Mouse (Mus musculus) T-helper 2 cell (primary cell): ENCODE measurements around the gene Vac14.

Experiments
- in situ Hi-C: fragments of 300-600 bp; cut with MboI, MseI; formaldehyde crosslinking; loops from one replicate; pipeline ENCODE4 v1.15.1; 2025; ENCODE audit warnings: high pct_unique_total_duplicates

The Vac14 gene

DNA sequence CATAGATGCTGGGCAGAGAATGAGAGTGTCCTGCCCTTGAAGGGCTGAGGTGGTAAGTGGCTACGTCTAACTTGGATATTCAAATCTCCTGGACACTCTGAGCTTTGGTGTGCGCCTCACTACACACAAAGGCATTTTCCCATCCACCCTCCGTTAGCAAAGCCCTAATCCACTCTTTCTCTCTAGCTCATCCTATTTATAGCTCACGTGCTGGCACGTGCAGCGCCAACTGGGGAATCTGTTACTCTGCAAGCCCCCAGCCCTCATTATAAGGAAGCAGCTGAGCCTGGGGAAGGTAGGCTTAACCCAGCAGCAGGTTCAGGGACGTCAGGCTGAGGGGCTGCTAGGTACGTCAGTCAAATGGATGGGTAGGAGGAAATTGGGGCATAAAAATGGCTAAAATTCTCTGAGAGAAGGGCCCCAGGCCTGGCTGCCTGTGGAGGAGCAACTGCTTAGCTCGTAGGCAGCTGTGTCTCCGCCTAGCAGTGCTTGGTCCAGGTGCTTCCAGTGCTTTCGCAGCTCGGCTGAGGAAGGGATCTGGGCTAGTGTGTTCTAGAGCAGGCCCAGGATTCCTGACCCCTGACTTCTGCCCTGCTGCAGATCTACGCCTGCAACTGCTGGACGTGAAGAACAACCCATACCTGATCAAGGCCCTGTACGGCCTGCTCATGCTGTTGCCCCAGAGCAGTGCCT is 96.6 kb downstream of the Vac14 start:
- in situ Hi-C loops: no loop called here

DNA sequence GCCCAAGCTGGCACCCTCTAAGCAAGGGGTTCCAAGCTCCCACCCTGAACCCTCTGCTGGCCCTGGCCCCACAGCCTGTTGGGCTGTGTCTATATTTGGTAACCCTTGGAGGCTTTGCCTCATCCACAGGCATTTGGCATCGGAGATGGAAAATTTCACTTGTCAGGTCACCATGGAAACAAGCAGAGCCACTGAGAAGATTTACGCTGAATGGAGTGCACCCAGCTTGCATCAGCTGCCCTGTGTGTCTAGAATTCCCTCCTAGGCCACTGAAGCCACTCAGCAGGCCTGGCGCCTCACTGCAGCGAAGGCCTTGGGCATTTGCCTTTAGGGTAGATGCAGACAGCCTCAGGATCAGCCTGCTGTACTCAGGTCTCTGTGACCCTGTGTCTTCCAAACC is 97.7 kb downstream of the Vac14 start:
- in situ Hi-C loops: no loop called here

DNA sequence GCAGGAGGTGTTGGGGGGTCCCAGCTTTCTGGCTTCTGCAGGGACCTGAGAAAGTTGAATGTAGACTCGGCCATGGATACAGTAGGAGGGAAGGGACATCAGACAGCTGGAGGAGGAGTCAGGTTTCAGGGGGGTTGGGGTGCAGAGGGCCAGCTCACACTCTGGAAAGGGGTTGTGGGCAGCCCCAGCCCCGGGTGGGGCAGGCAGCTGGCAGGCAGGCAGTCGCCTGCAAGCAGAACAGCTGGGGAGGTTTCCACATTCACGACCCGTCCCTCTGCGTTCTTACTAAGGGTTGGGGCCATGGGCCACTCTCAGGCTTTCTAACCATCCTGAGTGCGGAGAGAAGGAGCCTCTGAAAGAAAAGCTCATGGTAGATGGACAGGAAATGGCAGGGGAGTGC is 98.7 kb downstream of the Vac14 start:
- in situ Hi-C loops: no loop called here

DNA sequence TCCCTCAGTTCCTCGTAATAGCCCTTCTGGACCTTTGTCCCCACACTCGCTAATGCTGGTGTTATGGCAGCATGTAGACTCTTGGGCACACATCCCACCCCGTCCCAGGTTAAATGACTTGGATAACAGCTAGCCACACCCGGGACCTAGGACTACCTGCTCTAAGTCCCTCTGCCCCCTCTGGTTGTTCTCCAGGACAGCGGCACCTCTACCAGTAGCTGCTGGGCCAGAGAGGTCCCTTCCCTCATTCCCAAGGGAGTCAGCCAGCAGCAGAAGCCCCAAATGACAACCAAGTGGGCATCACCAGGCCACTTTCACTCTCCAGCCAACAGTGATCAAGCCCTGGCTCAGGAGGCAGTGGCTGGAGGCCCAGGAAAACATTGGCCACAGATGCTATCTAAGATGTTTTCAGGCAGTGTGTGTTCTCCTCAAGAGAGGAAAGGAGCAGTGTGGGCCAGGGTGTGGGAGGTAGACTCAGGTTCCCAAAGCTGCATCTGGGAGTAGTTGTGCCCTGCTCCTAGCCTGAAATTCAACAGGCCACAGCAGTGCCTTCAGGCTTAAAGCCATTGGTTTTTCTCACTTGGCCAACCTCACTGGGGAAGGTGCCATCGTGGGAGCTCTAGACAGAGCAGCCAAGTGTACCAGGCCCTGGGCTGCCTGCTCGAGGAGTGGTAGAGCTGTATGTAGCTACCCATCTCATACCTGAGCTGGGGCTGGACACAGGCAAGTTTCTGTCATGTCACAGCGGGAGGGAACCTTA is 100.0 kb downstream of the Vac14 start:
- in situ Hi-C loops: no loop called here

DNA sequence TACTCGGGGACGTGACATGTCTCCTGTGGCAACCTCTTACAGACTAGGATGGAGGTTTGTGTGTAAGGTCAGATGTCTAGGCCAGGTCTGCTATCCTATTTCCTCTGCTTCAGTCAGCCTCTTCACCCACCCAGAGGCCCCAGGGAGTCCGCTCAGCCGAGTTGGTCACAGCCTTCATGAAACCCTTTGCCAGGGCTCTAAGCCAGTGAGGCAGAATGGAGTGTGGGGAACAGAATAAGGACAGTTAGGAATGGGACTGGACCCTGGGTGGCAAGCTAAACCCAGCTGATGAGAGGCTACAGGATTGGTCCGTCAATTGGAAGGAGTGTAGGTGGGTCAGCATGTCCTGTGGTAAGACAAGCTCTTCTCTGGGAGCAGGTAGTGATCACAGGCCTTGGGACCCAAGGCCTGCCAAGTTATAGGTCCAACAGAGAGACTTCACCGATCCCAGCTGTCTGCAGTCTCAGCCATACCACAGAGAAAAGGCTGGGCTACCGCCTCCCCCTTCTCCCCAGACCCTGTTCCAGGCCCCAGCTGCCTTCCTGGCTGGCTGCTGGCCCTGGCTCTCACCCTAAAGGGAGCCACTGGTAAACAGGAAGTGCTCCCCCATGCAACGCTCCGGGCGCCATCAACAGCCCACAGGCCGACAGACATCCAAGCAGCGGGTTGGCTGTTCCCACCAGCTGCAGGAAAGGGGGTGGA is 100.7 kb downstream of the Vac14 start:
- in situ Hi-C loops: no loop called here

DNA sequence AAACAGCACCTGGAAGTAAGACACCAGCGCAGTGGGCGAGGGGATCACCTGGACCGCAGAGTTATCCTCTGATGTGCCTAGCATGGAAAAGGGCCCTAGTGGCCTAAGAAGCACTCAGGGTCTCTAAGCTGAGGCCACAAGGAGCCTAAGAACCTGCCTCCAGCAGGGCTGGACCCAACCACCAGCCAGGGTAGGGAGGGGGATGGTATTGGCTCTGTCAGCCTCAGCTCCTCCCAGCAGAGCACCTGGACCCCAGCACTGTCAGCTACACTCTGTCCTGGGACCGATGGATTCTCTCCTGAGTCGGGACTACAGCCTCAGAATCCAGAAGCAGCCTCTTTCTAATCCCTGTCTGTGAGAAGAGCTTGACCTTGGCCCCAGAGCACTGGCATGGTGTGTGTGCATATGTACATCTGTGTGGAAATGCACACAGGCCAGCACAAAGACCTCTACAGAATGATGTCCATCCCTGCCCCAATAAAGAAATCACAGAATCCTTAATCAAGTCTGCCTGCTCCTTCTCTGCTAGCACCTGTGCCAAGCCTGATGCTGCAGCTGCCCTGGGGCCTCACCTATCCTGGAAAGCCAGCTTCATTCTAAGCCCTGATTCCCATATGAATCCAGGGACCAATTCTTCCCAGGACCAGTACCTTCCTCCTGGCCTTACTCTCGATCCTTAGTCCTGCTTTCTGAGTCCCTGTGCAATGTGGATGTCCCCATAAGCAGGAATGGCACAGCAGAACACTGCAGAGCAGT is 101.7 kb downstream of the Vac14 start:
- in situ Hi-C loops: no loop called here

DNA sequence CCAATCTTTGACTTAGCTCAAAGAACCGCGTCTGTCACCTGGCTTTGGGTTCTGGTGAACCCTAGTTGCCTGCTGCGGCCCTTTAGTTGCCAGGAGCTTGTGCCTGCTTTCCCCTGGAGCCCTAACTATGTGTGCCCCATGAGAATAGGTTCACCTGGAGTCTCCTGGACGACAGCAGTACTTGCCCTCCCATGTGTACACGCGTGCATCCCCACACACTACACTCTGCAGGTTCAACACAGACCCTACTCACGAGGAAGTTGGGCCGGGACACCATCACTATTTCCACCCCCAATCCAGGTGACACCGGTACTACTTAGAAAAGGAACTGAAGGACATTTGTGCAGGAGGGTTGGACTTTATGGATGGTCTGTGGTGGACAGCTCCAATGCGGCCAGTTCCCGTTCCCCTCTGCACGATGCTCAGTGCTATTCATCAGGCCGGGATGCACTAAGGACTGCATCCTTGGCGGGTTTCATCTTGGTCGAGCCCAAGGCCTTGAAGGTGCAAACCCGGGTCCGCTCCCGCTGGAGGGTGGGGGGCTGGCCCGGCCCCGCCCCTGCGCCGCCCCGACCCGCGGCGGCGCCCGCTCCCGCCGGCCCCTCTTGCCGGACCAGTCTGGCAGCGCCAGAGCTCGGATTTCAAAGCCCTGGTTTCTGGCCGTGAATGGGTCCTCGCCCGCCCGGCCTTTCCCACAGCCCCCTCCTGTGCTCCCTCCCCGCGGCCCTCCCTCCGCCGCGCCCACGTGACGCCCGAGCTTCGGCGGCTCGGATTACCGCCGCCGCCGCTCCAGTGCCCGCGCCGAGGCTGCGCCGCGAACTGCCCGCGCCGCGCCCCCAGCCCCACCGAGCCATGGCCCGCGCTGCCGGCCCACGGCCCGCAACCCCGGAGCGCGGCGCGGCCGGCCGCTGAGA is 102.6 kb downstream of the Vac14 start, which contains the start of gene Mtss1l:
Gene Mtss1l, plus strand, starts transcription at position 792 of the 914 bp plus-strand sequence.
- in situ Hi-C loops: no loop called here

DNA sequence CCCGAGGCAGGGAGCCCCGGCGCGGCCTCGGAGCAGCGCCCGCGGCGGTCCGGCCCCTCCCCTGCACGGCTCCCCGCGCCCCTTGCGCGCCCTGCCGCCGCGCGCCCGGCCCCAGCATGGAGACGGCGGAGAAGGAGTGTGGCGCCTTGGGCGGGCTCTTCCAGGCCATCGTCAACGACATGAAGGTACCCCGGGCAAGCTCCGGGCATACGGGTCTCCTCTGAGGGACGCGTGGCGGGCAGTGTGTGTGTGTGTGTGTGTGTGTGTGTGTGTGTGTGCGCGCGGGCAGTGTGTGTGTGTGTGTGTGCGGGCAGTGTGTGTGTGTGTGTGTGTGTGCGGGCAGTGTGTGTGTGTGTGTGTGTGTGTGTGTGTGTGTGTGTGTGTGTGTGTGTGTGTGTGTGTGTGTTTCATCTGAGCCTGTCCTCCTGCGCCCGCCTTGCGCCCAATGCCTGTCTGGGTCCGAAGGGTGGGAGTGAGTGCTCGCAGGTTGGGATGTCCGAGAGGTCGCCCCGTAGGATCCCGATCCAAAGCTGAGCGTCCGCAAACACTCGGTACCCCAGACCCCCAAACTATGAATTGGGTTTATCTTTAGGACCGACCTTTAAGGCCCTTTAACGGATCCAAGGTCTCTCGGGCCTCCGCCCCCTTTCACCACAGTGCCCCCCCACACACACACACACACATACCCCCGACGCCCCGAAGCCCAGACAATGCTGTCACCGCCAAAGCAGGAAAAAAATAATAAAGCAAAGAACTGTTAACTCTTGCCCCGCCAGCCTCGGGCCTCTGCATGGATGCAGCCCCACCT is 103.4 kb downstream of the Vac14 start:
- in situ Hi-C loops: no loop called here

DNA sequence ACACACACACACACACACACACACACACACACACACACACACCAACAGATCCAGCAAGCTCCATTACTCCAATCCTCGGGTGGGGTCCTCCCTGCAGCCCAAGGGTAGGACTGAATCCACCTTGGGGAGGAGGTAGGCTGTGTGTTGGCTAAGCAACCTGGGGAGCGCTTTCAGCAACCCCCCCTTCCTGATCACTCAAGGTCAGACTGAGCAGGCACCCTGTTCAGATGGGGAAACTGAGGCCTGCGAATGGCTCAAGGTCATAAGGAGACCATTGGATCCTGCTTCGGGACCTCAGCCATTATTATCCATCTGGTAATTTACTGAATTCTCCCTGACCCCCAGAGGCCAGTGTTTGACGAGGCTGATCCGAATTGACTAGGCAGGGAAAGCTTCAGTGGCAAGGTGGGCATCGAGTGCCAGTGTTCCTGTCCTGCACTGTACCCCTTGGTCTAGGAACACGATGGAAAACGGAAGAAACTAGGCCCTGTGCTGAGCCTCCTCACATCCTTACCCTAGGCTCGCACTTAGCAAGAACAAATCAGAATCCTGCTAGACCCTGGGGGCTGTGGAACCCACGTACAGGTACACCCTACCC is 104.1 kb downstream of the Vac14 start:
- in situ Hi-C loops: no loop called here

DNA sequence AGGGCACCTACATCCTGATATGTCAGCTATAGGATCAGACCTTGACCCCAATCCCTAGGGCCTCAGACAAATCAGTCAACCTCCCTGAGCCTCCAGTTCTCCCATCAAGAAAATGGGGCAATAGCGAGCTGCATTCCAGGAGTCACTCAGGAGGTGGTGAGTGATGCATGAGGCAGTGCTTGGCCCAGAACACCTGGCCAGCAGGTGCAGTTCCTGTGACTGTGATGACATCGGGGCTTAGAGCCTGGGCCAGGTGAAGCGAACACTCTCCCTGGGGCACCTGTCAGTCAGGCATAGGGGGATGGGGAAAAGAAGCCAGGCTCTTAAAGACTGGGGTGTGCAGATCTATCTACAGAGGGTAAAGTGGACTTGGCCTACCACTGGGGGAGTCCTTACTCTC is 106.1 kb downstream of the Vac14 start:
- in situ Hi-C loops: no loop called here

DNA sequence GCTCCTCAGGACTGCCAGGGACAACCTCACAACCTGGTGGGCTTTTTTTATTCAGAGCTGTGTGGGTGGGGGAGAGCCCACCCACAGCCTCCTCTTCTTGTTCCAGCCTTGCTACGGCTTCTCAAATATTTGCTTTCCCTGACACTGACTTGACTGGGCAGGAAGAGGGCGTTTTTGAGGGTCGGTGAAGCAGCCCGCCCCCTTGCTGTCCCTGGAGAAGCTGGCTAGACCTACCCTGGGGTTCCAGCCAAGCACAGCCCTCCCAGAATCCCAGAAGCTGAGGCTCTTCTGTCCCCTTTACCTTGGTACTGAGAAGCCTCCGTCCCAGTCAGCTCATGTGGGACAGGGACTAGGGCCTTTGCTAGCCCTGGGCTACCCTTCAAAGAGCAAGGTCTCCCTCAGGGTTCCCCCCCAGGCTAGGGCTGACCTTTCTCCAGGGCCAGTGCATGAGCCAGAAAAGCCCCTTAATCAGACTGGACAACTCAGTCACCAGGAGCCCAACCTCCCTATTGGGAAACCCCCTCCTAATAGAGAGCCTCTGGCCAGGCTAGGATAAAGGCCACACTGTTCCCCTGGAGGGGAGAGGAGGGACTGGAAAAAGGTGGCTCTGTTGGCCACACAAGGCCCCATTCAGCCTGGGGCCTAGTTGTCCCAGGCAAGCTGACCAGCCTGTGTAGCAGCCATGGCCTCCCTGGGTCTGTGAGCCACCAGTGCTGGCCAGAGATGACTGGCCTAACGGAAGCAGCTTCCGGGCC is 106.9 kb downstream of the Vac14 start:
- in situ Hi-C loops: no loop called here

DNA sequence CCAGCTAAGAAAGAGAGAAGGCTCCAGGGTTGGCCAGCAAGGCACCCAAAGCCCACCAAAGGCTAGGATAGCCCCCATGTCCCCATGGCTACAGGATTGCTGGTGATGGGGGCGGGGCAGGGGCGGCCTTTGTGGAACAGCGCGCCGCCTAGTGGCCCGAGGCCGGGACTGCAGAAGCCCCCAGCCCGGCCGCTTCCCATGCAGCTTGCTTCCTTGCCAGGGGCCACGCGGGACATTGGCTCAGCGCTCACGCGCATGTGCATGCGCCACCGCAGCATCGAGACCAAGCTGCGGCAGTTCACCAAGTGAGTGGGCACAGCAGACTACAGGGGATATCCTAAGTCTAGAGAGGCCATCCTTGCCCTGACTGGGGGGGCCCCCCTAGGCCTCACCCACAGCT is 108.5 kb downstream of the Vac14 start:
- in situ Hi-C loops: no loop called here

DNA sequence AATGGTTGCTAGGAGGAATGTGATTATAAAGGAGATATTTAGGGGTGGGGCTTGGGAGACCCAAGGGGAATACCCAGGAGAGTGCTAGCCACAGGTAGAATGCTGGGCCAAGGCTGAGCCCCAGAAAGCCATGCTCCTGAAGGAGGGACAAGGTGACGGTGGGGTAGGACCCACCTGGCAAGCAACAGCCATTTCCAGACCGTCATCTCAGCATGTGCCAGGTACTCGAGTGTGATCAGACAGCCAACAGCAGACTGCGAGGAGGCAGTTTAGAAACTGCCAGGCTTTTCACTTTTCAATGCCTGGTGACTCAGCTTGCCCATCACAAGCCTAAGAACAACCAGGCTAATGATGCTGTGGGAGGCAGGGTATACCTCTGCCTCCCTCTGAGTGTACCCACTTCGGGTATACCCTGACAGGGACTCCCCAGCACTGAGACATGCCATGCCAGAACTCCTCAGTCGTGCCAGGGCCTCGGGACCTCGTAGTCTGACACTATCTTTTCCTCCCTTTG is 113.0 kb downstream of the Vac14 start:
- in situ Hi-C loops: no loop called here

DNA sequence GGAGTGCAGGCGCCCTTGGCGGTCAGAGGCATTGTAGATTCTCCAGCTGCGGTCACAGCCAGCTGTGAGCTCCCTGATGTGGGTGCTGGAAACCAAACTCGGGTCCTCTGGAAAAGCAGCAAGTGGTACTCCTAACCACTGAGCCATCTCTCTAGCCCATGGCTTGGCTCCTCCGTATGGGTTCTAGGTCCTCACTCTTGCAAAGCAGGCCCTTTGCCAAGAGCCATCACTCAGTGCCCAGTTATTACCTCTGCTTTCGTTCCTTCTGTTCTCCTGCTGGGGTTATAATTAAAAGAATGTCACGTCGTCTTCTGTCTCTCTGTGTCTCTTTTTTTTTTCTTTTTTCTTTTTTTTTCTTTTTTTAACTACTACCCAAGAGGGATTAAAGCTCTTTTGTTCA is 114.7 kb downstream of the Vac14 start:
- in situ Hi-C loops: no loop called here

DNA sequence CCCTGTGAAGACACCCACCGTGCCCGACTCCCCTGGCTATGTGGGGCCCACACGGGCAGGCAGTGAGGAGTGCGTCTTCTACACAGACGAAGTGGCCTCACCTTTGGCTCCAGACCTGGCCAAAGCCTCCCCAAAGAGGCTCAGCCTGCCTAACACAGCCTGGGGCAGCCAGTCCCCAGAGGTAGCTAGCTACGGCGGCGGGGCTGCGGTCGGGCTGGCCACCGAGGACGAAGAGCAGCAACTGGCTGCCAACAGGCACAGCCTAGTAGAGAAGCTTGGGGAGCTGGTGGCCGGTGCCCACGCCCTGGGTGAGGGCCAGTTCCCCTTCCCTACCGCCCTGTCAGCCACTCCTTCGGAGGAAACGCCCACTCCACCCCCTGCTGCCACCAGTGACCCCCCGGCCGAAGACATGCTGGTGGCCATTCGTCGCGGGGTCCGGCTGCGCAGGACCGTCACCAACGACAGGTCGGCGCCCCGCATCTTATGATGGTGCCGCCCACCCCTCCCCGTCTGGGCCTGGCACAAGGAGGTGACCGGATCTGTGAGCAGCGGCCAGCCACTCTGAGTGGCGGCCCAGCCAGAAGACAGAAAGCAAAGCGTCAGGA is 120.3 kb downstream of the Vac14 start:
- in situ Hi-C loops: no loop called here

DNA sequence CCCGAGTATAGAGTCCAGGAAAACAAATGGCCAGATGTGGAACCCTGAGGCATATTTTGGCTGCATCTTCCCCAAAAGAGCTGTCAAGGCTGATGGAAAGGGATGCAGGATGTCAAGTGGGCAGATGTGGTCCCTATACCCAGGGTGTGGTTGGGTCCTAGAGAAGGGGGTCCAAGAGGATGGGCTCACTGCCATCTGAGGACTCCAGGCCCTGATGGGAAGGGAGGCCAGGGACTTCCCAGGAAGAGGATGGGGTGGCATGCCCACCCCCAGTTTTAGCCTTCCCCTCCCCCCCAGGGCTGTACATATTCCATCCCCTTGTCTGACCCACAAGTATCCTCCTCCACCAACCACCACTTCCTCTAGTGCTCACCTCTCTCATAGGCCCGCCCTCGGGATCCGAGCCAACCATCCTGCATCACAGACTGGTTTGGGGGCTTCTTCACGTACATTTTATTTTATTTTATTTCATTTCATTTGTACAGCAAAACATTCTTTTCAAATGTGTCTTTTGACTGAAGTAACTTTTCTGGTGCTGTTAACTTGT is 122.3 kb downstream of the Vac14 start:
- in situ Hi-C loops: no loop called here

DNA sequence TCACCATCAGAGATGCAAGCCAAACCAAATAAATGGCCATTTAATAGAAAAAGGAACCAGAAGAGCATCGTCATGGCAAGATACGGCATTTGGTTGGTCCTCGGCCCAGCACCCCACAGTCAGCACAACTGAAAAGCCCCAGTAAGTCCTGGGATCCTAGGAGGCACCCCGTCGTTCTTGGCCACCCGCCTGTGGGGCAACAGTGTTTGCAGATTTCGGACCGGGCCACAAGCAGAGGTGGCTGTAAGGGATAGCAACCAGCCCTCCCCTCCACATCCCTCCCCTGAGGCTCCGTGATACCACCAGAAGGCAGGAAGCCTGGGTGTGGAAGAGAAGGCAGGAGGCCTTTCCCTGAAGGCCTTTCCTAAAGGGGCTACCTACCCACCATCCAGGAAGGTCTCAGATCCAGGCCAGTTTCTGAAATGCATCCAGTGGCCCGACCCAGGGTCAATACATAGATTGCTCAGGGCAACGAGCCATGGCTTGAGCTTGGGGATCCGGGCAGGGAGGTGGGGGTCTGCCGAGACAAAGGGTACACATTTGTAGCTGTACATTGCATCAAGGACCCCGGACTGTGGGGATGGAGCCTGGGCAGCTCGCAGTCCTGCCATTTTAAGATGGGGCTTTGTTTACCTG is 123.5 kb downstream of the Vac14 start:
- in situ Hi-C loops: no loop called here

DNA sequence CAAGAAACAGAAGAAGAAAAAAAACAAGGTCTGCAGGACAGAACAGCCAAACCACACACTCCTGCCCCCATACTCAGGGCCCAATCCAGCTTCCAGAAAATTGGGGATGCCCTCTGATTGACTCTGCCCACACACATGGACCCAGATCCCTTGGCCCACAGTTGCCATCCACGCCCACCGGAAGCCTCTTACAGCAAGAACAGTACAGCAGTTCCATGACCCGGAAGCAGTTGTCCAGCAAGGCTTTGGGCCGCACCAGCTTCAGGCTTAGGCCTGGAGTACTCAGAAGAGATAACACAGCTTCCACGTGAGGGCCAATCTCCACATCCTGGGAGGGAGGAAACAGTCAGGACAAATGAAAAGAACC is 124.0 kb downstream of the Vac14 start:
- in situ Hi-C loops: no loop called here
